Mouse (Mus musculus): ENCODE data around the gene Ptgfrn.

Gene Ptgfrn

GRCm38 (mm10) chr3:101116431-101117385, 6.6 kb upstream of the Ptgfrn start:
- DNase-seq = peak; percentile 74 to 82

DNA sequence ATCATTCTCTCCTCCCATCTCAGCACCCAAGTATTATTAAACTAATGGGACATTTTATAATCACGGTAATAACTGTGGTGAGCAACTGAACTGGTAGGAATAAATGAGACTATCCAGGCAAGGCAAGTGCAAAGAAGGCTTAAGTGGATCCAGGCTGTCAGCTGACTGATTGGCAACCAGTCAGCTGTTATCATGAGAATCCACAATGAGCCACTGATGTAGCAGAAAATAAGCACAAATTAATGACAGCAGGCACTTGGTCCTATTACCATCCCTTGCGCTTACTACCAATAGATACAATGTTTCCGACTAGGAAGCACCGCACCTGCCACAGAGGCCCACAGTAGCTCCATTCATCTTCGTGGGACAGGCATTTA, 2.4 kb upstream of the Ptgfrn start:
- no peak for DNase-seq

GRCm38 (mm10) chr3:101111848-101112517, 1.9 kb upstream of the Ptgfrn start:
- no peak for DNase-seq

DNA sequence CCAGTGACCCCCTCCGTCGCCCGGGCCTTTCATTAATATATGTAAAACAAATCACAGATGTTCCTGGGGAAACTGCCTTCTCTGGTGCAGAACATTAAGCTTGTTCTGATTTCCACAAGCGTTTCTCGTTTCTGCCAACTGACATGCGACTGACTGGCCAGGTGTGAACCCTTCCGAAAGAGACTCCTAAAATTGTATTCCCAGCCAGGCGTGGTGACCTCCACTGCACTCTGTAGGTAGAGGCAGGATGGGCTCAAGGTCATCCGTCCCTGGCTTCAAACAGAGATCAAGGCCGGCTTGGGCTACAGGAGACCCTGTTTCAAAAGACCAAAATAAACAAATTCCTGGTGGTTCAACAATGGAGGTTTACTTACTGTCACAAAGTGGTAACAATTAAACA, 1.2 kb upstream of the Ptgfrn start:
- DNase-seq = no peak

- no peak for DNase-seq
These were observed 693 bp upstream of the Ptgfrn start for GRCm38 (mm10) chr3:101110838-101111103.

- peak; percentile 52 to 66 for DNase-seq
These were observed 488 bp downstream of the Ptgfrn start for GRCm38 (mm10) chr3:101109558-101110021.

- DNase-seq = no peak
These were observed 1.2 kb downstream of the Ptgfrn start for GRCm38 (mm10) chr3:101108848-101109247.

DNA sequence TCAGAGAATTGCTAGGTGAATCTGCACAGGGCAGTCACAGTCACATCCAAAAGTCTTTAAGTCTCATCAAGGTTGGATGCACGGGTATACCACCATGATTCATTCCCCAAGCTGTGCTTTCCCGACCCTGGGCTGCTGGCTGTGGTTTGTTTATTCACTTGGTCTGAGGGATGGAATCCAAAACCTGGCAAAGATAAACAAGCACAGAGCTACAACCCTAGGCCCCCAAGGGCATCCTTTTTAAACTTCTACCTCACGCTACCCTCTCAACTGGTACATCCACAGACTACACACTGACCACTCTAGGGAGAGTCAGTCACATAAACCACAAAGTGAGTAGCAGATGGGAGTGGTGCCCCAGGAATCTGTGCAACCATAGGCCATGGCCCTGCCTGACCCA, 1.8 kb downstream of the Ptgfrn start:
- no peak for DNase-seq

- DNase-seq = no peak
These were observed 3.8 kb downstream of the Ptgfrn start for GRCm38 (mm10) chr3:101106326-101106725.

DNA sequence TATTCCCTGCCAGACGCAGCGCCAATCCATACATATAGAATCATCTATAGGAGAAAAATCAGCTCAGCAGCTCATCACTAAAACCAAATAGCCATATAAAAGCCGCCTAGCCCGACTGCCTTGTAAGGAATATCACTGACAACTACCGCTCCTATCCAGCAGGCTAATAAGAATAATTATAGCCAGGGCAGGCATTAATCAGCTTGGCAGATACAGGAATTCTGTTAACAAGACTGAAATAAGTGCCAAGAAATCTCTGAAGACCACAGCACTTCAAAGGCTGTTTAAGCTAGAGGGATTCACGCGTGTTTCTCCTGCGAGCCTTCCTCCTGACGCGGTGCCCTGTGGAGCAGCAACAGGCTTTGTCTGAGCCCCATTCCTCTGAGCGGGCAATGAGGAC, 4.6 kb downstream of the Ptgfrn start:
- no peak for DNase-seq

GRCm38 (mm10) chr3:101104883-101105282, 5.2 kb downstream of the Ptgfrn start:
- no peak for DNase-seq

- no peak for DNase-seq
These were observed 6.3 kb downstream of the Ptgfrn start for GRCm38 (mm10) chr3:101103770-101104169.

- no peak for DNase-seq
These were observed 8.0 kb downstream of the Ptgfrn start for GRCm38 (mm10) chr3:101102106-101102505.

- no peak for DNase-seq
These were observed 8.9 kb downstream of the Ptgfrn start for GRCm38 (mm10) chr3:101101184-101101583.

GRCm38 (mm10) chr3:101099701-101100357, 10.2 kb downstream of the Ptgfrn start:
- no peak for DNase-seq

DNA sequence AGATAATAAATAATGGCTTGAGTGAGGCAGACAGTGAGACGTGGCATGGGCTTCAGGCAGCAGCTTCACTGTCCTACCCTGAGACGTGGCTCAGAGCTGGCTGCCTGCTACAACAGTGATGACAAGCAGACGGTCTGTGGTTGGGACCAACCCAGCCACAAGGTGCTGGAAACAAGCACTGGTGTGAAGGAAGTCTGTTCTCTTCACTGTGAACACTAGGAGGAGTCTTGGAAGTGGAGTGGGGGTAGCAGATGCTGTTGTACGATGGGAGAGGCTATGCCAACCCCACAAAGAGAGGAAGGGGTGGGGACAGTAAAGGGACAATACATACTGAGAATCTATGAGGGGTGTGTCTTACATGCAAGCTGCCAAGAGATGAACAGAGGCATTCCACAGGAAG, 12.0 kb downstream of the Ptgfrn start:
- peak in 1 of 2 experiments; percentile 60 for DNase-seq

DNA sequence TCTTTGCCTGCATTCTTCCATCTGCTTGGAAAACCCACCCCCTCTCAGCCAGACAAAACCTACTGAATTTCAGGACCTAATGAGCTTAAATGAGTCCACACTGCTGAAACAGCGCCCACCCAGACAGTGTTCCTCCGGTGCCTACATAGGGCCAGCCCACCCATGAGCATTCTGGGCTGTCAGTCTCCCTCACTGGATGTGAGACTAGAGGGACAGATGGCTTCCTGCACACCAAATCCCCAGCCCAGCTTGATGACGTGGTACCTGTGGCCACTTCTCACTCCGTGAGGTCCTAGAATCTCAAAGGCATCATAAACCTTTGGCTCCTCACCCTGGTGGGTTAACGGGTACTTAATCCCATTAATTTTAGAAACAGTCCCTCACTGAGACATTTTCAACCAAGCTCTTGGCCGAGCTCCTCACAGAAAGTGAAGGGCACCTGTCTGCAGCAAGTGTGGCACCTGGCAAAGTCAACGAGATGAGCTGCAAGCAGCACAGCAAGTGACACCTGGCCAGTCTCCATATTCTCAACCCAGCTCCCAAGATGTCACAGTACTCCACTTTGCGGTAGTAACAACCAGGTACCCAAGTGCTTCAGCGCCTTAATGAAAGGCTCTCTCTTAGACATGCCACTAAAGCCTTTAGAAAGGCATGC, 12.8 kb downstream of the Ptgfrn start:
- no peak for DNase-seq

- DNase-seq = no peak
These were observed 14.2 kb downstream of the Ptgfrn start for GRCm38 (mm10) chr3:101095761-101096449.

GRCm38 (mm10) chr3:101092202-101092601, 17.9 kb downstream of the Ptgfrn start:
- DNase-seq = no peak

- DNase-seq = no peak
These were observed 23.3 kb downstream of the Ptgfrn start for GRCm38 (mm10) chr3:101086584-101087445.

DNA sequence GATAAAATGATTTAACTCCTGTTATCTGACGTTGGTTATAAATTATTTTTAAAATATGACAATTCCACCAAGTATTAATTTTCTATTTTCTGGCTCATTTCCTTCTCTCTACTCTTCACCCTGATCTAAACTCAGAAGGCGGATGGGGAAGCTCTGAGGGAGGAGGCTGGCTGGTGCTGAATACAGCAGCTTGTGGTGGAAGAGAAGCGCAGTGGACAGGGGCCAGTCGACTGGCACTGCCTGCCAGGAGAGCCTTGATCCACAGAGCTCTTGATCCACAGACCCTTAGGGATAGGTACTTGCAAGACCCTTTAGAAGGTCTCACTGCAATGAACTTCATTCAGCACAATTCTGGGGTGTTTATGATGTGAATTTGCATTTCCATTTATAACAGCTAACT, 29.2 kb downstream of the Ptgfrn start:
- DNase-seq = no peak
